Mouse (Mus musculus) limb, embryonic 14.5 days (tissue): ENCODE data around the gene Znhit1. TPM values are rescaled to one million over a fixed set of nuclear protein-coding genes. Genes with fewer than 3 reads are reported as not detected.

ENCODE experiments used
- ATAC-seq: fragments of 200-750 bp; cut with Nextera tagmentation; 2 replicates; pipeline ENCODE4 v1.8.0; 2017; ENCODE audit warnings: low read depth, moderate number of reproducible peaks, moderate TSS enrichment; ENCODE audit not compliant: low FRiP score
- DNase-seq: peaks from one replicate; pipeline ENCODE4 v3.0.0-alpha.2; 2015; ENCODE audit warnings: low spot score
- H3K27ac ChIP-seq: fragments of 300-500 bp; sonication (generic); replicated peaks from 2 replicates; pipeline ENCODE4 v1.5.1; 2014; ENCODE audit warnings: low read depth, mild to moderate bottlenecking, low read length, moderate library complexity, mixed read lengths
- H3K27me3 ChIP-seq: fragments of 300-500 bp; sonication (generic); 2 replicates; pipeline ENCODE4 v1.6.1; 2014; ENCODE audit warnings: low read length, mixed read lengths; ENCODE audit not compliant: control insufficient read depth, insufficient read depth
- H3K36me3 ChIP-seq: fragments of 300-500 bp; sonication (generic); 2 replicates; pipeline ENCODE4 v1.6.1; 2014; ENCODE audit warnings: mild to moderate bottlenecking, low read length, moderate library complexity, mixed read lengths; ENCODE audit not compliant: control insufficient read depth, insufficient read depth
- H3K4me1 ChIP-seq: fragments of 300-500 bp; sonication (generic); 2 replicates; pipeline ENCODE4 v1.6.1; 2014; ENCODE audit warnings: antibody characterized with exemption, low read length, mixed read lengths; ENCODE audit not compliant: control insufficient read depth, insufficient read depth
- H3K4me2 ChIP-seq: fragments of 300-500 bp; sonication (generic); replicated peaks from 2 replicates; pipeline ENCODE4 v1.6.1; 2014; ENCODE audit warnings: low read depth, mild to moderate bottlenecking, low read length, moderate library complexity; ENCODE audit not compliant: severe bottlenecking
- H3K4me3 ChIP-seq: fragments of 300-500 bp; sonication (generic); replicated peaks from 2 replicates; pipeline ENCODE4 v1.5.1; 2014; ENCODE audit warnings: low read length
- H3K9ac ChIP-seq: fragments of 300-500 bp; sonication (generic); 2 replicates; pipeline ENCODE4 v1.6.1; 2014; ENCODE audit warnings: mild to moderate bottlenecking, low read depth, low read length, moderate library complexity; ENCODE audit not compliant: severe bottlenecking
- H3K9me3 ChIP-seq: fragments of 300-500 bp; sonication (generic); 2 replicates; pipeline ENCODE4 v1.6.1; 2016; ENCODE audit warnings: low read length; ENCODE audit not compliant: control insufficient read depth
- POLR2A ChIP-seq: fragments of 200-500 bp; IDR thresholded peaks from 2 replicates; pipeline ENCODE4 v1.8.0; 2012; ENCODE audit warnings: inconsistent platforms, mild to moderate bottlenecking, moderate library complexity, borderline replicate concordance; ENCODE audit not compliant: insufficient read depth, insufficient read length; ENCODE audit errors: extremely low read depth
- WGBS: fragments of 180-500 bp; shearing (Covaris S2); extraction: QIAGEN DNeasy Blood & Tissue Kit; methylation state at CpG from one replicate; pipeline ENCODE4 v1.1.7; 2014; 5-methylcytosine and 5-hydroxymethylcytosine counted together
- polyA plus RNA-seq, 2 experiments: library from polyadenylated mRNA; depleted of rRNA in 1 of 2; stranded (reverse) in 1 of 2; unstranded in 1 of 2; fragments of >200 nt; fragmentation: Nextera tagmentation in 1 of 2; extraction: Ambion mirVana in 1 of 2; gene quantifications; 2 replicates each; pipeline versions ENCODE4 v1.2.1 to v1.2.3; 2012 to 2014

Znhit1 gene
- polyA plus RNA-seq, 2 experiments = 82.7 to 105 TPM

- H3K9me3 ChIP-seq = no peaks in the 10 kb centered on the region
- H3K9ac ChIP-seq = no peak overlapping the region
- H3K27me3 ChIP-seq = peaks cover 73% of the 10 kb centered on the region
- DNase-seq (no peak), ATAC-seq (no peak)
- 13% methylated on average over 22 of the region's 22 CpGs for WGBS
- no peak for TF ChIP-seq POLR2A
- H3K4me2 ChIP-seq = peak overlapping the region; percentile 34
- 0 out of 2 replicates have a peak, but pooled peaks cover 3% of the 10 kb centered on the region for H3K36me3 ChIP-seq
- no peak overlapping the region for H3K27ac ChIP-seq
- H3K4me3 ChIP-seq = peak overlapping the region; percentile 32; the same call in 1 of the 2 replicates
- H3K4me1 ChIP-seq = peaks cover 21% of the 10 kb centered on the region
Measured at GRCm38 (mm10) chr5:137030416-137030810, 42.6 kb upstream of the Znhit1 start.

GRCm38 (mm10) chr5:137029643-137030415, 42.0 kb upstream of the Znhit1 start:
- Histone ChIP-seq H3K4me2 (peak overlapping the region; percentile 56), H3K9me3 (no peaks in the 10 kb centered on the region), H3K27me3 (peaks cover 79% of the 10 kb centered on the region), H3K9ac (no peak overlapping the region), H3K36me3 (no peaks in the 10 kb centered on the region), H3K4me3 (peak overlapping the region; percentile 32), H3K27ac (no peak overlapping the region), H3K4me1 (peaks cover 21% of the 10 kb centered on the region)
- peak; percentile 90 for ATAC-seq
- DNase-seq = peak; percentile 96
- TF ChIP-seq POLR2A = no peak
- WGBS = under 1% methylated on average over 52 of the region's 52 CpGs

DNA sequence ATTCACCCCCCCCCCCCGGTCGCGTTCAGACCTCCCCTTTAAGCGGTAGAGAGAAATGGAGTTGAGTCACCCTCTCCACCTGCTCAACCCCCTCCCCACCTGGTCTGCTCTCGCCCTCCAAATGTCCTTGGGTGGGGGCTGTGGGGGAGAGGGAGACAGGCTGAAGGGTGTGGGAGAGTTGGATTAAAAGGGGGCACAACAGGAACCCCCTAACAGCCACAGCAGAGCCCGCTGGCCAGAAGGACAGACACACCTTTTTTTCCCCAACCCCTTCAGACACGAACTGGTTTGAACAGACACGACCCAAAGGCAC, 41.4 kb upstream of the Znhit1 start:
- Histone ChIP-seq H3K27ac (no peak overlapping the region), H3K9me3 (no peaks in the 10 kb centered on the region), H3K4me3 (no peak overlapping the region), H3K9ac (no peak overlapping the region), H3K4me1 (peaks cover 21% of the 10 kb centered on the region), H3K27me3 (peaks cover 83% of the 10 kb centered on the region), H3K36me3 (no peaks in the 10 kb centered on the region), H3K4me2 (0 out of 2 replicates have a peak overlapping the region, but pooled peaks have one; percentile 56)
- 4% methylated on average over 5 of the region's 8 CpGs for WGBS
- DNase-seq = no peak
- TF ChIP-seq POLR2A = no peak
- no peak for ATAC-seq

- WGBS = 6% methylated on average over 28 of the region's 29 CpGs
- Histone ChIP-seq H3K9me3 (no peaks in the 10 kb centered on the region), H3K4me1 (peaks cover 21% of the 10 kb centered on the region), H3K4me2 (no peak overlapping the region), H3K4me3 (no peak overlapping the region), H3K36me3 (no peaks in the 10 kb centered on the region), H3K27me3 (peaks cover 83% of the 10 kb centered on the region), H3K27ac (no peak overlapping the region), H3K9ac (no peak overlapping the region)
- no peak for DNase-seq
- no peak for ATAC-seq
- no peak for TF ChIP-seq POLR2A
Measured at GRCm38 (mm10) chr5:137028561-137029272, 40.9 kb upstream of the Znhit1 start.

DNA sequence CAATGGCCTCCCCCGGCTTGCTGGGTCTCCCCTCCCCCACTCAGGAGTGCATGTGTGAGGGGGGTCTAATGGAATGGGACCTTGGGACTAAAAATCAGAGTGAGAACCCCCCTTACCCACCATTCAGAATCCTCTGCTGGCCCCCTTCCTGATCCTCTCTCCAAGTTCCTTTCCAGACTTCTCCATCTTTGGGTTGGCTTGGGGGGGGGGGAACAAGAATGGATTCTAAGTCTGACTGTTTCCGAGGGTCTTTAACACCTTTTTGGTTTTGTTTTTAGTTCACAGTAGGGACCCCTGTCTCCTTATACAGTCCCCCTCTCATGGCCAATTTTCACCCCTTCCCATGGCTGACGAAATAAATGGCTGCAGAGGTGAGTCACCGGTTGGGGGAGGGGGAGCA, 38.3 kb upstream of the Znhit1 start, which contains the start of gene Vgf:
Gene Vgf, plus strand, starts transcription at position 301 of the 400 bp plus-strand sequence.
- no peak for ATAC-seq
- Histone ChIP-seq H3K27ac (no peak within 1 kb of the TSS), H3K4me1 (peaks cover 8% of the 10 kb centered on the region; the same call in 1 of the 2 replicates), H3K4me2 (no peak within 1 kb of the TSS), H3K27me3 (peaks cover 63% of the 10 kb centered on the region), H3K9me3 (no peaks in the 10 kb centered on the region), H3K36me3 (no peaks in the 10 kb centered on the region), H3K9ac (no peak within 1 kb of the TSS), H3K4me3 (no peak within 1 kb of the TSS)
- no peak for DNase-seq
- TF ChIP-seq POLR2A = no peak
- 20% methylated on average over 4 of the region's 4 CpGs for WGBS
